Mouse (Mus musculus) T-cell, adult 2 months (primary cell): ENCODE measurements around the gene Dusp16.

Experiments
- DNase-seq: peaks from one replicate; pipeline ENCODE4 v3.0.0; 2022; ENCODE audit warnings: low spot score

Dusp16 gene

DNA sequence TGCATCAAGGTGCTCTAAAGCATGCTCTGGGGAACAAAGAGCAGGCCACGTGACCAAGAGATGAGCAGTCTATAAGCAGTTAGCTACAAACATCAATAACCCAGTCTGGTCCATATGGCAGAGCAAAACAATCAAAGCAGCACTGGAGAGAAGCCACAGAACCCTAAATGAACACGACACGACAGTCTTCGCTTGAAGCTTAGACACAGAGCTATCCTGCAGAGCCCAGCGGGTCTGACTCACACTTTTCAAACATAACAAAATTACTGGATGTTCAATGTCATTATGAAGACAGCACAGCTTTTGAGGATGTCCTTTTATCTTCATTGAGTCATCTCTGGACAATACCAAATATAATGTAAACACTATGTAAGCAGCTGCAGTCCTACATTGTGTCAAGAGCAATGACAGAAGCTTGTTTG lies 58.6 kb downstream of the Dusp16 start:
- no peak for DNase-seq

- DNase-seq = no peak
These were observed 59.6 kb downstream of the Dusp16 start for GRCm38 (mm10) chr6:134732813-134733212.

- DNase-seq = no peak
These were observed 61.4 kb downstream of the Dusp16 start for GRCm38 (mm10) chr6:134730978-134731377.

DNA sequence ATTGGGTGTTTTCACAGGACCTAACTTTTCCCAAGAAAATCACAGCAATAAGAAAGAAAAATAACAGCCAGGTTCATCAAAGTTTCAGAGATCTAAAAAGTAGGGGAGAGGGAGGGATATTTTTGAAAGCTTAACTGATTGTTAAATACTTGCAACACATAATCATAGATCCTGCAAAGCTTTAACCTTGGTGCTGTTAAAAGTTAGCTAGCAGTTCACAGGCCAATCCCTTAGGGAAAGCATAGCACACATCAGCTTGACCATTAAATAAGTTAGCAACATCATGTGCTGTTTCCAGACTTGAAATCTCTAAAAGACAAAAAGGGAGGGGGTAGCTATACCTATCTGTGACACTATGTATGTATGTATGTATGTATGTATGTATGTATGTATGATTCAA lies 67.0 kb downstream of the Dusp16 start:
- DNase-seq = no peak

DNA sequence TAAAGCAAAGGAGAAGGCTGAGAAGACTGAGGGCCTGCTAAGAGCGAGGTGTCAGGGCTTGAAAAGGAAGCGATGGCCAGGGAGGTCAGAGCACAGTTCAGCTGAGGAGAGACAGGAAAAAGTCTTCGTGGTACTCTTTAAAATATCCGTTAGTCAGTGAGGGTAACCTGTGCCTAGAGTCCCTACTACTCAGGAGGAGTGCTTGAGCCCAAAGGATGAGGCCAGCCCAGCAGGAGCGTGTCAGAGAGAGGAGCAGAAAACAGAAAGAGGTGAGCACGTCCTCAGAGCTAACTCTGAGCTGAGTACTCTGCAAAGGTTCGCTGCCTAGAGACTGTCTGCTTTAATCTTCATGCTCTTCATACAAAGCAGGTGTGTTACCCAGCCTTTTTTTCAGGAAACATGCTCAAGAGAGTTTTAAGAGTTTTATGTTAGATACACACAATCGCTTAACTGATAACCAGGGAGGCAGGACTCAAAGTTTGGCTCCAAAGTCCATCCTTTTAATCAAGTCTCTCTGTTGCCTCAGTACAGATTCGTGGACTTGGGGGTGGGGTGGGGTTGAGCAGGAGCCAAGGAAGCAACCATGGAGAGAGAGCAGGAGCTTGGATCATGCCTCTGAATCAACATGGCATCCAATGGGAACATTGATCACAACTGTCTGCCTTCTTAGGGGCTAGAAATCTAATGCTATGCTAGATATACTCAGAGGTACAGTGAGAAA lies 68.4 kb downstream of the Dusp16 start:
- no peak for DNase-seq

DNA sequence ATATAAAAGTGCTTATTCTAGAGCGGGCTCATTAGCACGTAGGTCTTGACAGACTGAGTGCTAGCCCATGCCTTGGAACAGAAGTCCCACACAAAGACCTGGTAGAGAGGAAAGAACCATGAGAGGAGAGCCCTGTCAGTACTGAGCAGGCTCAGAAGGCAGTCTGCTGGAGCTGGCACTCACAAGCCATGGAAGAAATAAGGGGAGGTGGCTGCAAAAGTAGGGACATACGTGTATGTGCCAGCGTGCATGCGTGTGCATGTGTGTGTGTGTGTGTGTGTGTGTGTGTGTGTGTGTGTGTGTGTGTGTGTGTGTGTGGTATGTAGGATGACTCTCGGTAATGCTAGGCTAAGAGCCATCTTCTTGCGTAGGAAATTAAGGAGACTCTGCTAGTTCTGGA lies 69.1 kb downstream of the Dusp16 start:
- no peak for DNase-seq

DNA sequence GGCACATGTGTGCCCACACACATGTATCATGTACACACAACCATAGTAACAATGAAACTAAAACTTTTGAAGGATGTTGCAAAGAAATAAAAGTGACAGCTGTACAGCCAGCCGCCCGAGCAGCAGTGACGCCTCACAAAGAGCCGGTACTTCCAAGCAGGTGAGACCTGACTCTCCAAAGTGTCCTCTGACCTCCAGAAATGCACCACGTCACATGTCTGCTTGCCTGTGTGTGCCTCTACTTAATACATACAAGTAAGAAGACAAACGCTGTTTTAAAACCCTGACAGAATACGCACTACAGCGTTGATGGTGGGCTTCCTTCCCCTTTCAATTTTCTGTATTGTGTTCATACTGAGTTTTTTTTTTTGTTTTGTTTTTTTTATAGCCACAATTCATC lies 69.5 kb downstream of the Dusp16 start:
- no peak for DNase-seq

GRCm38 (mm10) chr6:134721729-134722269 lies 70.6 kb downstream of the Dusp16 start:
- no peak for DNase-seq

DNA sequence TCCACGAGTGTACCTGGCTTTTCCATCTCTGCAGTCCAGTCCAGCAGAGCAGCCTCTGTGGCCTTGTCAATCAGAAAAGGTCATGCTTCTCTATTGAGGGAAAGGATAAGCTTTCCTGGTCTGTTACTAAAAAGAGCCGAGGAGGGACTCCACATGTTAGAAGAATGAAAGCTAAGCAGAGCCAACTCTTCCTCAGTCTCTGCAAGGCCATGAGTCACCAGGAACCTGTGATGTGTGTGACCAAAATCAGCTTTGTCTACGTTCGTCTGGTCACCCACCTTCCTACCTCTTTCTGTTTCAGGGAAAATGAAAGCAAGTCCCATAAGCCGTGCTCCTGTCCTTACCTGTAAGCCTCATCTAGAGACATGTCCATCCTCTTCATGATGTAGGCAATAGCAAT lies 72.3 kb downstream of the Dusp16 start:
- DNase-seq = no peak

GRCm38 (mm10) chr6:134719156-134719555 lies 73.3 kb downstream of the Dusp16 start:
- DNase-seq = no peak

- no peak for DNase-seq
These were observed 73.8 kb downstream of the Dusp16 start for GRCm38 (mm10) chr6:134718668-134719065.

DNA sequence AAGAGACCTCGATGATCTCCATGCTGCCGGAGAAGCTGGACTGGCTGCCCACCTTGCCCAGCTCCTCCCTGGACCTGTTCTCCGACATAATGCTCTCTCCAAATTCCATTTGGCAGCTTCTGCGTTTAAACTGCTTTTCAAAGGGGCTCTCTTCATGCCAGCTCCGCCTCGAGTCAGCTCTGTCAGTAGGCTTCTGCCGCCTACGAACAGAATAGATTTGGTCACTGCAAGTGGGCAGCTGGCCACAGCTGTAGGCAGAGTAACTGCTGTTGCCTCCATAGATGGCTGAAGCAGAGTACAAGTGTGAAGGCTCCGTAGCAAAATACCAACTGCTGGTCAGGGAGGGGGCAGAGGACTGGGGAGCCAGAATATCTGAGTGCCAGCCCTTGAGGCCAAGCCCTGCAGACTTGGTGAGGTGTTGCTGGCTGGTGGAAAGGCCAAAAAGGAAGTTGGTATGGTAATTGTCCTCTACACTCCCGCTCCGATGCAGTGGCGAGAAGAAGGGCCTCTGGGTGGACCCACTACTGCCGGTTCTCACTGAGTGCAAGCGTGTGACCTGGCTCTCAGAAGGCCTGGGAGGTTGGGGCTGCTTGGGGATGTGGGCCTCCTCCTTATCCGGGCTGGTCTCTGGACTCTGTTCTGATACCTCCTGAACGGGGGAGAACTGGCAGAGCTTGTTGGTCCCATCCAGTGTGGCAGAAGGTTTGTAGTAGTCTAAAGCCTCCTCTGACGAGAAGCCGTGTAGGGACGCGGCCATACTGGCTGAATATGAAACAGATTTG lies 74.3 kb downstream of the Dusp16 start:
- no peak for DNase-seq

DNA sequence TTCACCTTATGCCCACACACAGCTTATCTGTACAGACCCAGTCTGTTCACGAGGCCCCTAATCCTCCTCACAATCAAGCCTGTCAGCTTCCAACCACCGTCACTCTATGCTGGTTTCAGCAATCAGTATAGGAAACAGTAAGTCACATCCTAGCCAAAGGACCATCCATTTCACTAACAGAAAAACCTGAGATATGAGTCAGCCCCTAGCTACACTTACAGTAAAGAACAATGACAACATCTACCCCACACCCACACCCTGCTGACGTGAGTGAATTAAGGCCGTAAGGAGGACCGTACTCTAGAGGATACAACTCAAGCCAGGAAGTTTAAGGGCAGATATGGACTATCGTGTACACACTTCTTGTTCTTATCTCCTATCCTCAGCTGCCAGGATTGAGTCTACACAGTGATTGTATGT lies 76.2 kb downstream of the Dusp16 start:
- DNase-seq = no peak

GRCm38 (mm10) chr6:134713897-134714296 lies 78.5 kb downstream of the Dusp16 start:
- DNase-seq = no peak

GRCm38 (mm10) chr6:134713321-134713720 lies 79.1 kb downstream of the Dusp16 start:
- DNase-seq = no peak

GRCm38 (mm10) chr6:134710020-134710419 lies 82.4 kb downstream of the Dusp16 start:
- no peak for DNase-seq

- no peak for DNase-seq
These were observed 86.0 kb downstream of the Dusp16 start for GRCm38 (mm10) chr6:134706467-134706866.

DNA sequence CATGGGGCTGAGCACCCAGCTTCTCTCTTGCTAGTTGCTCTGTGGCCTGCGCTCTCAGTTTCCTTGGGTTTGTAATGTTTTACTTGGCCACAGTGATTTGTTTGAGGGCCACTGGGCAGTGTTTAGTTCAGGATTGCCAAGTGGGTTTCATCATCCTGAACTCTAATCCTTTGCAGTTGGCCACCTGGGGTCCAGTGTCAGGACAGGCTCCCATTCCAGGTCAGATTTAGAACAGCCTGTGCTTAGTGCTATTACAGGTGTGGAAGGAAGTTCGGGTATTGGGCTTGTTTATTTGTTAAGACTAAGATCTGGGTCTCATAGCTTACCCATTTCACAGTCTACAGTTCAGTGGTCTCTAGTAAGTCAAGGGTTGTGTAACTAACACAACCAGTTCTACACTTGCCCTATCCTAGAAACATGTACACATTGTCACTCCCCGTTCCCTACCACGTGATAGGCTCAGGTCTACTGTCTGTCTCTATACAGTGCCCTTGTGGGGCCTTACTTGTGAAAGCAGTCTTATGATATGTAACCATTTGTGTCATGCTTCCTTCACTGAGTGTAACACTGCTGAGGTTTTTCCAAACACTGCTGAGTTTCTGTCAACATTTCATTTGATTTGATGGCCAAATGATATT lies 89.3 kb downstream of the Dusp16 start:
- DNase-seq = no peak

DNA sequence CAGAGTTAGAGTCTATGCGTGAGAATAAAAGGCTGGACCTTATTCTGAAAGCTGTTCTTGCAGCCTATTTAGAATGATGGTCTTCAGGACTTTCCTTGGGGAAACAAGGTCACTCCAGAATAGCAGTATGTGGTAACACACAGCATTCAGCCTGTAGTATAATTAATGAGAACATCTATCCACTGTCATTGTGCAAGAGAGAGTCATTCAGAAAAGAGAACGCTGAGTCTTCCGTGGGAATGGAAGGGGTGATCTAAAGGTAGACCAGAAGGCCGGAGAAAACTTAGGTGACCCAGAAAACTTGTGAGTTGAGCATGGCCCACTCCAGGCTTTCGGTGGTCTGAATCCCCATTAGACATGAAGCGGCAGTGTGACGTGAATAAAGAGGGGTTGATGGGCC lies 90.2 kb downstream of the Dusp16 start:
- DNase-seq = no peak

DNA sequence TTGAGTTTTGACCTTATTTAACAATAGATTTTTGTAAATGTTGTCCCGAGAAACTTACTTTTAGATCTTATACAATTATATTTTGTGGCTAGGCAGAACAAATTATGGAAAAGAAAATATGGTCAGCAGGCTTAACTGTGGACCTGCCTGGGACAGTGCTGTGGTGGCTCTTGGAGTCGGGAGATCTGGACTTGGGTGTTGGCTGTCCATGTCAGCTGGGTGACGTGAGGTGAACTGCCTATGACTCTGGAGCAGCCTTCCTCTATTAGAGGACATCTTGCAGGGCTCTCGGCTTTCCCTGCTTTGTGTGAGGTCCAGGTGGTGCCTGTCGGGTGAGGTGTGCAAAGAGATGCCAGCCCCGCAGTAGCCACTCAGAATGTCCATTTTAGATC lies 91.2 kb downstream of the Dusp16 start:
- no peak for DNase-seq

DNA sequence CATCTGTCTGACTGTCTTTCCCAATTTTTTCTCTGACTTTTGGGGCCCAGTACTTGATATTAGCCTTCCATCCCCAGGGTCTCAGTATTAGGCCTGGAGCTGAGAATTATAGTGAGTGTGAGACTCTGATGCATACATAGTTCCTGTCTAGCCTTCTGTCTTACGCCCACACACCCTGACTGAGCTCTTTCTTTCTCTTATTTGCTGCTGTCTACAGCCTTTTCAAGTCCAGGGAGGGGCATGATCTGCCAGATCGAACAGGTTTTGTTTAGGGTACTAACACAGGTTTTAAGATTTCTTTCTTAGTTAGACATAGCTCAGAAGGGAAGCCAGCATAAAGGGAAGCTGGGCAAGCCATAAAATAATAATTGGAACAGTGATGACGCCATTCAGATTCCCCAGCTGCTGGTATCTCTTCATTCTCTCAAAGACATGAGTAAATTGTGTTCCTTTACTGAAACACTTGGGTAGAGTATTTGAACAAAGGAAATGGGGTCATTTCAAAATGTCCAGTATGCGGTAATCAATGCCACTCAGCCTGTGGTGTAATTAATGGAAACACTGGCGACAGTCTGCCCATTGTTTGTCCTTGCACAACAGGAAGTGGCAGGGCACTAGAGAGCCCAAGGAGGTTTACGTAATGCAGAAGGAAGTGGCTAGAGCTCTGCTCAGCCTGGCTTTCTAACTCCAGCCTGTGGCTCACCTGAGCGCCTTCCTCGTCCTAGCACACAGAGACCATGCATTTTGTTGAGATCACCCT lies 91.8 kb downstream of the Dusp16 start:
- DNase-seq = peak; percentile 69

GRCm38 (mm10) chr6:134698243-134698642 lies 94.2 kb downstream of the Dusp16 start:
- no peak for DNase-seq
